Mouse (Mus musculus): ENCODE results near the gene Gm10295.
A peak's percentile ranks its signal among the peaks of the same experiment; 100 is the strongest.

Gene Gm10295

GRCm38 (mm10) chr7:71348922-71349321 is 2.4 kb downstream of the Gm10295 start:
- DNase-seq: no peak

- no peak for DNase-seq
Measured at GRCm38 (mm10) chr7:71324919-71325583, 26.2 kb downstream of the Gm10295 start.

- no peak for DNase-seq
Measured at GRCm38 (mm10) chr7:71313148-71313765, 38.0 kb downstream of the Gm10295 start.

GRCm38 (mm10) chr7:71312375-71312774 is 38.9 kb downstream of the Gm10295 start:
- DNase-seq: no peak

GRCm38 (mm10) chr7:71311411-71311810 is 39.9 kb downstream of the Gm10295 start:
- DNase-seq: peak; percentile 81

GRCm38 (mm10) chr7:71308051-71308450 is 43.2 kb downstream of the Gm10295 start:
- peak; percentile 44 for DNase-seq

GRCm38 (mm10) chr7:71302714-71303113 is 48.6 kb downstream of the Gm10295 start:
- no peak for DNase-seq
